Mouse (Mus musculus) midbrain, embryonic 16.5 days (tissue): ENCODE measurements at regions not wholly inside any gene's neighbourhood (a gene's known extent, or its start where the extent isn't known, plus 50 kb on each side); places are given as distances from the start of the nearest gene placed in this dataset.

Experiments
- ATAC-seq: fragments of 200-750 bp; cut with Nextera tagmentation; 2 replicates; pipeline ENCODE4 v1.8.0; 2017; ENCODE audit warnings: moderate TSS enrichment
- H3K27ac ChIP-seq: fragments of 300-500 bp; sonication (generic); 2 replicates; pipeline ENCODE4 v1.5.1; 2014; ENCODE audit warnings: mild to moderate bottlenecking, low read length, mixed read lengths
- H3K27me3 ChIP-seq: fragments of 300-500 bp; sonication (generic); 2 replicates; pipeline ENCODE4 v1.6.1; 2014; ENCODE audit warnings: low read depth, low read length, mixed read lengths; ENCODE audit not compliant: control insufficient read depth, insufficient read depth
- H3K36me3 ChIP-seq: fragments of 300-500 bp; sonication (generic); 2 replicates; pipeline ENCODE4 v1.6.1; 2014; ENCODE audit warnings: mild to moderate bottlenecking, low read length, moderate library complexity, mixed read lengths; ENCODE audit not compliant: control insufficient read depth, insufficient read depth
- H3K4me1 ChIP-seq: fragments of 300-500 bp; sonication (generic); 2 replicates; pipeline ENCODE4 v1.6.1; 2014; ENCODE audit warnings: mild to moderate bottlenecking, low read length, mixed read lengths; ENCODE audit not compliant: control insufficient read depth, insufficient read depth
- H3K4me2 ChIP-seq: fragments of 300-500 bp; sonication (generic); 2 replicates; pipeline ENCODE4 v1.6.1; 2014; ENCODE audit warnings: mild to moderate bottlenecking, low read length, mixed read lengths
- H3K4me3 ChIP-seq: fragments of 300-500 bp; sonication (generic); 2 replicates; pipeline ENCODE4 v1.5.1; 2014; ENCODE audit warnings: low read depth, mild to moderate bottlenecking, low read length, moderate library complexity, mixed read lengths
- H3K9ac ChIP-seq: fragments of 300-500 bp; sonication (generic); 2 replicates; pipeline ENCODE4 v1.6.1; 2014; ENCODE audit warnings: low read depth, low read length, mixed read lengths
- H3K9me3 ChIP-seq: fragments of 300-500 bp; sonication (generic); replicated peaks from 2 replicates; pipeline ENCODE4 v1.6.1; 2014; ENCODE audit warnings: mild to moderate bottlenecking, low read length, mixed read lengths; ENCODE audit not compliant: control insufficient read depth, poor library complexity, severe bottlenecking
- WGBS: fragments of 180-500 bp; shearing (Covaris S2); extraction: QIAGEN DNeasy Blood & Tissue Kit; methylation state at CpG from one replicate; pipeline ENCODE4 v1.1.7; 2014; 5-methylcytosine and 5-hydroxymethylcytosine counted together

- ATAC-seq, result no peak
- no peak overlapping the region for H3K9ac ChIP-seq
- H3K4me1 ChIP-seq, result no peaks in the 10 kb centered on the region
- H3K27me3 ChIP-seq, result no peaks in the 10 kb centered on the region
- H3K4me2 ChIP-seq, result no peak overlapping the region
- no peaks in the 10 kb centered on the region for H3K36me3 ChIP-seq
- no peak overlapping the region for H3K27ac ChIP-seq
- H3K9me3 ChIP-seq, result peaks cover 2% of the 10 kb centered on the region; the same call in 1 of the 2 replicates
- 61% methylated on average over 1 of the region's 1 CpGs for WGBS
- H3K4me3 ChIP-seq, result no peak overlapping the region
Observed at GRCm38 (mm10) chr1:106086687-106087086, 84.9 kb upstream of the Phlpp1 start.

- H3K4me1 ChIP-seq, result peaks cover 3% of the 10 kb centered on the region
- H3K27me3 ChIP-seq, result no peaks in the 10 kb centered on the region
- no peak overlapping the region for H3K4me2 ChIP-seq
- H3K4me3 ChIP-seq, result no peak overlapping the region
- peaks cover 2% of the 10 kb centered on the region; the same call in 1 of the 2 replicates for H3K9me3 ChIP-seq
- H3K27ac ChIP-seq, result no peak overlapping the region
- no peaks in the 10 kb centered on the region for H3K36me3 ChIP-seq
- ATAC-seq, result no peak
- no peak overlapping the region for H3K9ac ChIP-seq
- 84% methylated on average over 3 of the region's 3 CpGs for WGBS
Observed at GRCm38 (mm10) chr1:106092909-106093557, 78.5 kb upstream of the Phlpp1 start.

- H3K36me3 ChIP-seq, result no peaks in the 10 kb centered on the region
- no peak overlapping the region for H3K4me3 ChIP-seq
- no peak overlapping the region for H3K9ac ChIP-seq
- H3K4me2 ChIP-seq, result no peak overlapping the region
- H3K27ac ChIP-seq, result no peak overlapping the region
- no peak for ATAC-seq
- peaks cover 3% of the 10 kb centered on the region for H3K4me1 ChIP-seq
- H3K27me3 ChIP-seq, result no peaks in the 10 kb centered on the region
- WGBS, result 90% methylated on average over 4 of the region's 4 CpGs
- H3K9me3 ChIP-seq, result peaks cover 2% of the 10 kb centered on the region; the same call in 1 of the 2 replicates
Observed at GRCm38 (mm10) chr1:106093813-106094212, 77.7 kb upstream of the Phlpp1 start.

- H3K9me3 ChIP-seq, result no peaks in the 10 kb centered on the region
- no peaks in the 10 kb centered on the region for H3K27me3 ChIP-seq
- no peak overlapping the region for H3K9ac ChIP-seq
- no peak overlapping the region for H3K4me3 ChIP-seq
- H3K4me1 ChIP-seq, result peaks cover 3% of the 10 kb centered on the region
- no peaks in the 10 kb centered on the region for H3K36me3 ChIP-seq
- ATAC-seq, result peak; percentile 88
- WGBS, result 24% methylated on average over 4 of the region's 4 CpGs
- no peak overlapping the region; the same call in 1 of the 2 replicates for H3K27ac ChIP-seq
- no peak overlapping the region for H3K4me2 ChIP-seq
Observed at GRCm38 (mm10) chr1:106096324-106096723, 75.2 kb upstream of the Phlpp1 start.

- H3K4me2 ChIP-seq, result no peak overlapping the region
- H3K27ac ChIP-seq, result no peak overlapping the region; the same call in 1 of the 2 replicates
- 95% methylated on average over 4 of the region's 4 CpGs for WGBS
- H3K9ac ChIP-seq, result no peak overlapping the region
- ATAC-seq, result no peak
- H3K9me3 ChIP-seq, result no peaks in the 10 kb centered on the region
- no peak overlapping the region for H3K4me3 ChIP-seq
- peaks cover 3% of the 10 kb centered on the region for H3K4me1 ChIP-seq
- H3K36me3 ChIP-seq, result no peaks in the 10 kb centered on the region
- H3K27me3 ChIP-seq, result no peaks in the 10 kb centered on the region
Observed at GRCm38 (mm10) chr1:106097177-106097576, 74.4 kb upstream of the Phlpp1 start.

GRCm38 (mm10) chr1:106100611-106101010 is 70.9 kb upstream of the Phlpp1 start:
- Histone ChIP-seq H3K4me1 (peaks cover 3% of the 10 kb centered on the region), H3K9me3 (no peaks in the 10 kb centered on the region), H3K4me2 (no peak overlapping the region), H3K27ac (no peak overlapping the region), H3K4me3 (no peak overlapping the region), H3K36me3 (no peaks in the 10 kb centered on the region), H3K27me3 (no peaks in the 10 kb centered on the region), H3K9ac (no peak overlapping the region)
- ATAC-seq, result no peak
- 92% methylated on average over 3 of the region's 3 CpGs for WGBS

- WGBS, result 80% methylated on average over 5 of the region's 5 CpGs
- Histone ChIP-seq H3K9me3 (no peaks in the 10 kb centered on the region), H3K27me3 (no peaks in the 10 kb centered on the region), H3K4me3 (no peak overlapping the region), H3K27ac (no peak overlapping the region), H3K4me2 (no peak overlapping the region), H3K9ac (no peak overlapping the region), H3K4me1 (no peaks in the 10 kb centered on the region), H3K36me3 (no peaks in the 10 kb centered on the region)
- ATAC-seq, result no peak
Observed at GRCm38 (mm10) chr1:106102537-106102936, 69.0 kb upstream of the Phlpp1 start.

- Histone ChIP-seq H3K4me2 (no peak overlapping the region), H3K9ac (no peak overlapping the region), H3K4me1 (no peaks in the 10 kb centered on the region), H3K9me3 (no peaks in the 10 kb centered on the region), H3K27ac (no peak overlapping the region), H3K27me3 (no peaks in the 10 kb centered on the region), H3K4me3 (no peak overlapping the region), H3K36me3 (no peaks in the 10 kb centered on the region)
- 79% methylated on average over 5 of the region's 5 CpGs for WGBS
- ATAC-seq, result no peak
Observed at GRCm38 (mm10) chr1:106109081-106109480, 62.5 kb upstream of the Phlpp1 start.
